ENCODE assay signal across 8 mouse cellular contexts in genomic region chr6:6955764-6956561, GRCm38 (mm10). TPM values are rescaled to one million over a fixed set of nuclear protein-coding genes. Genes with fewer than 3 reads are reported as not detected.
DNase-seq lines count a peak whose midpoint lies in the region; ATAC-seq lines count a peak whose summit lies in the region.

Gene Sdhaf3, plus strand, starts transcription at chr6:6956004.

- H3K4me2 ChIP-seq in intestine, embryonic 14.5 days (ENCODE audit: low read length) = peak within 1 kb of the TSS; percentile 68

- under 1% methylated on average over 52 of the region's 52 CpGs for WGBS in intestine, embryonic 14.5 days

- H3K9ac ChIP-seq in intestine, embryonic 14.5 days (ENCODE audit: low read length) = peak within 1 kb of the TSS; percentile 56

- H3K4me3 ChIP-seq in intestine, embryonic 14.5 days (ENCODE audit: low read depth, low read length) = peak within 1 kb of the TSS; percentile 49

- ATAC-seq in intestine, embryonic 14.5 days (replicated peaks; ENCODE audit: low FRiP score, low TSS enrichment, low read depth) = peak; percentile 99

- peak within 1 kb of the TSS; percentile 64 for H3K27ac ChIP-seq in intestine, embryonic 14.5 days (ENCODE audit: low read depth)

- no peaks in the 10 kb centered on the region for H3K27me3 ChIP-seq in intestine, embryonic 14.5 days (replicated peaks; ENCODE audit: control insufficient read depth, insufficient read depth, low read length)

- no peaks in the 10 kb centered on the region for H3K4me1 ChIP-seq in intestine, embryonic 14.5 days (replicated peaks; ENCODE audit: control insufficient read depth, insufficient read depth, low read length)

- intact Hi-C loops in left cerebral cortex, postnatal 14 days (cut with DNase I) = no loop called here

- no peaks in the 10 kb centered on the region for H3K9me3 ChIP-seq in intestine, embryonic 14.5 days (ENCODE audit: control insufficient read depth, low read length)

- no peaks in the 10 kb centered on the region for H3K36me3 ChIP-seq in intestine, embryonic 14.5 days (ENCODE audit: control insufficient read depth, insufficient read depth, low read length)

- DNase-seq in adrenal gland, adult 18-20 months (ENCODE audit: low spot score in 2 of 2) = peak; percentile 90 to 91
- peak; percentile 98 for DNase-seq in embryo, embryonic 11 days
- DNase-seq in gastrocnemius, postnatal 25 days = peak; percentile 92
- peak; percentile 96 for DNase-seq in intestine, embryonic 14.5 days (ENCODE audit: low spot score)
- DNase-seq in left cerebral cortex, postnatal 14 days (ENCODE audit: low spot score in 2 of 2) = peak; percentile 98
- DNase-seq in mesoderm, embryonic 11.5 days (ENCODE audit: low read depth, low spot score) = peak; percentile 97
- peak; percentile 90 to 95 for DNase-seq in right cerebral cortex, postnatal 36 days (ENCODE audit: low spot score in 2 of 2)
- peak; percentile 95 for DNase-seq in yolk sac, embryonic 10.5 days (ENCODE audit: low spot score)

RNA-seq across cellular contexts. Expression of gene Sdhaf3, which starts in this region (rescaled TPM):
- 1 to 10 TPM; 5.2 to 6.9 TPM for total RNA-seq in adrenal gland, adult 18-20 months (2021)
- total RNA-seq in gastrocnemius, postnatal 25 days (2021) = 1 to 10 TPM; 4.5 to 4.6 TPM
- polyA plus RNA-seq in intestine, embryonic 14.5 days (2014; fragmentation: Nextera tagmentation; extraction: Ambion mirVana) = 6.2 and 6.5 TPM in 2 replicates
- 1 to 10 TPM; 3.6 to 3.8 TPM for total RNA-seq in left cerebral cortex, postnatal 14 days (2021)

Comparison
In these comparisons a context has a peak if more than half of its experiments do, and no peak if none do; other contexts are left out.
1. Peak in every context shown above with its lines: DNase-seq, ATAC-seq, H3K4me3 ChIP-seq and H3K27ac ChIP-seq.